Mouse (Mus musculus) CH12.LX (cell line): ENCODE data around the gene Smim6. TPM values are rescaled to one million over a fixed set of nuclear protein-coding genes. Genes with fewer than 3 reads are reported as not detected.

Experiments
- DNase-seq: peaks from one replicate; pipeline ENCODE4 v3.0.0-alpha.2; 2013; ENCODE audit errors: extremely low read depth
- H3K27ac ChIP-seq: 2 replicates; pipeline ENCODE4 v1.5.1; 2012; ENCODE audit warnings: low read depth, mild to moderate bottlenecking, control low read depth, moderate library complexity; ENCODE audit not compliant: insufficient read depth
- H3K27me3 ChIP-seq: replicated peaks from 2 replicates; pipeline ENCODE3; 2012; ENCODE audit warnings: inconsistent platforms
- H3K36me3 ChIP-seq, 2 experiments: replicated peaks in 1 of 2; 2 replicates each; pipeline versions ENCODE3 to v1.6.1; 2012; ENCODE audit warnings: inconsistent platforms in 1 of 2, low read length in 1 of 2, mild to moderate bottlenecking in 1 of 2, mixed read lengths in 1 of 2, moderate library complexity in 1 of 2; ENCODE audit not compliant: control insufficient read depth in 1 of 2, insufficient read depth in 1 of 2
- H3K4me1 ChIP-seq, 2 experiments: 2 replicates each; pipeline ENCODE4 v1.6.1; 2012; ENCODE audit warnings: inconsistent platforms in 1 of 2, moderate library complexity in 1 of 2; ENCODE audit not compliant: insufficient read depth in 2 of 2, control insufficient read depth in 1 of 2
- H3K4me2 ChIP-seq: 2 replicates; pipeline ENCODE4 v1.6.1; 2012; ENCODE audit warnings: low read depth, mild to moderate bottlenecking, control low read depth; ENCODE audit not compliant: poor library complexity, insufficient read depth, severe bottlenecking
- H3K4me3 ChIP-seq, 3 experiments: fragments of 150-350 bp in 1 of 3; sonication (generic) in 1 of 3; replicated peaks in 1 of 3; 2 replicates each; pipeline versions ENCODE3 to v1.5.1; 2011 to 2012; ENCODE audit warnings: low read depth in 2 of 3, low read length in 2 of 3, mild to moderate bottlenecking in 2 of 3, moderate library complexity in 2 of 3, control low read depth in 1 of 3, improper control_type of control experiment in 1 of 3, inconsistent platforms in 1 of 3, mixed read lengths in 1 of 3; ENCODE audit not compliant: poor library complexity in 1 of 3
- H3K79me2 ChIP-seq: replicated peaks from 2 replicates; pipeline ENCODE4 v1.6.1; 2012; ENCODE audit warnings: mild to moderate bottlenecking, moderate library complexity; ENCODE audit not compliant: control insufficient read depth, poor library complexity, insufficient read depth, severe bottlenecking; ENCODE audit errors: extremely low read depth
- H3K9ac ChIP-seq: 2 replicates; pipeline ENCODE4 v1.6.1; 2012; ENCODE audit warnings: low read depth, mild to moderate bottlenecking, control low read depth, moderate library complexity; ENCODE audit not compliant: insufficient read depth
- H3K9me3 ChIP-seq: replicated peaks from 2 replicates; pipeline ENCODE3; 2012; ENCODE audit warnings: low read length, inconsistent platforms, mixed read lengths
- BHLHE40 ChIP-seq: IDR thresholded peaks from 2 replicates; pipeline ENCODE4 v1.6.1; 2011; ENCODE audit warnings: mild to moderate bottlenecking, low read depth, low read length, improper control_type of control experiment
- CHD1 ChIP-seq: IDR thresholded peaks from 2 replicates; pipeline ENCODE4 v1.6.1; 2012; ENCODE audit warnings: low read depth, low read length, improper control_type of control experiment, inconsistent platforms
- E2F4 ChIP-seq: IDR thresholded peaks from 2 replicates; pipeline ENCODE4 v1.6.1; 2011; ENCODE audit warnings: low read depth, low read length, improper control_type of control experiment; ENCODE audit not compliant: insufficient replicate concordance
- ELF1 ChIP-seq: IDR thresholded peaks from 2 replicates; pipeline ENCODE4 v1.6.1; 2014; ENCODE audit warnings: low read depth, mild to moderate bottlenecking, inconsistent platforms, low read length, improper control_type of control experiment
- ETS1 ChIP-seq: conservative IDR thresholded peaks from 2 replicates; pipeline ENCODE4 v1.6.1; 2012; ENCODE audit warnings: low read depth, mild to moderate bottlenecking, inconsistent platforms, low read length, improper control_type of control experiment, moderate library complexity
- IRF4 ChIP-seq: IDR thresholded peaks from 2 replicates; pipeline ENCODE4 v1.6.1; 2014; ENCODE audit warnings: low read depth, mild to moderate bottlenecking, inconsistent platforms, low read length, improper control_type of control experiment
- JUN ChIP-seq: IDR thresholded peaks from 2 replicates; pipeline ENCODE4 v1.6.1; 2011; ENCODE audit warnings: low read depth, mild to moderate bottlenecking, low read length, improper control_type of control experiment, moderate library complexity; ENCODE audit not compliant: insufficient read depth
- JUND ChIP-seq: conservative IDR thresholded peaks from 2 replicates; pipeline ENCODE4 v1.6.1; 2011; ENCODE audit warnings: low read depth, low read length, improper control_type of control experiment
- KAT2A ChIP-seq: IDR thresholded peaks from 2 replicates; pipeline ENCODE4 v1.6.1; 2012; ENCODE audit warnings: low read length, improper control_type of control experiment, inconsistent platforms; ENCODE audit not compliant: insufficient replicate concordance
- MAFK ChIP-seq: IDR thresholded peaks from 2 replicates; pipeline ENCODE4 v1.6.1; 2011; ENCODE audit warnings: low read length, improper control_type of control experiment; ENCODE audit not compliant: insufficient replicate concordance
- MAZ ChIP-seq: IDR thresholded peaks from 2 replicates; pipeline ENCODE4 v1.6.1; 2012; ENCODE audit warnings: low read depth, mild to moderate bottlenecking, inconsistent platforms, low read length, improper control_type of control experiment, moderate library complexity
- MXI1 ChIP-seq: IDR thresholded peaks from 2 replicates; pipeline ENCODE4 v1.6.1; 2011; ENCODE audit warnings: mild to moderate bottlenecking, low read depth, low read length, improper control_type of control experiment
- NRF1 ChIP-seq: IDR thresholded peaks from 2 replicates; pipeline ENCODE4 v1.6.1; 2014; ENCODE audit warnings: low read depth, mild to moderate bottlenecking, inconsistent platforms, low read length, improper control_type of control experiment, moderate library complexity
- POLR2A ChIP-seq: IDR thresholded peaks from 2 replicates; pipeline ENCODE4 v1.6.1; 2011; ENCODE audit warnings: low read depth, mild to moderate bottlenecking, improper control_type of control experiment, low read length
- POLR2AphosphoS2 ChIP-seq: IDR thresholded peaks from 2 replicates; pipeline ENCODE4 v1.6.1; 2011; ENCODE audit warnings: low read depth, low read length, improper control_type of control experiment
- RAD21 ChIP-seq: IDR thresholded peaks from 2 replicates; pipeline ENCODE4 v1.6.1; 2011; ENCODE audit warnings: low read depth, mild to moderate bottlenecking, low read length, improper control_type of control experiment, moderate library complexity
- TCF12 ChIP-seq: IDR thresholded peaks from 2 replicates; pipeline ENCODE4 v1.6.1; 2014; ENCODE audit warnings: low read depth, mild to moderate bottlenecking, inconsistent platforms, low read length, improper control_type of control experiment
- UBTF ChIP-seq: IDR thresholded peaks from 2 replicates; pipeline ENCODE4 v1.6.1; 2012; ENCODE audit warnings: low read depth, mild to moderate bottlenecking, inconsistent platforms, low read length, improper control_type of control experiment, moderate library complexity
- USF2 ChIP-seq: conservative IDR thresholded peaks from 2 replicates; pipeline ENCODE4 v1.6.1; 2011; ENCODE audit warnings: low read depth, low read length, improper control_type of control experiment
- ZMIZ1 ChIP-seq: IDR thresholded peaks from 2 replicates; pipeline ENCODE4 v1.6.1; 2012; ENCODE audit warnings: low read depth, mild to moderate bottlenecking, inconsistent platforms, low read length, improper control_type of control experiment
- ZNF384 ChIP-seq: IDR thresholded peaks from 2 replicates; pipeline ENCODE4 v1.6.1; 2012; ENCODE audit warnings: low read depth, low read length, improper control_type of control experiment, inconsistent platforms
- dilution Hi-C: fragments of 300-500 bp; cut with MboI; formaldehyde crosslinking; loops from 2 replicates; pipeline ENCODE4 v1.14.3; 2020; ENCODE audit warnings: low sequenced_read_pairs; ENCODE audit not compliant: extremely low pct_unique_long_range_greater_than_20kb, extremely low pct_ligation_motif_present
- in situ Hi-C: fragments of 300-500 bp; cut with MboI; formaldehyde crosslinking; loops from 3 replicates; pipeline ENCODE4 v1.14.3; 2019; ENCODE audit warnings: low sequenced_read_pairs, low pct_ligation_motif_present, low pct_unique_long_range_greater_than_20kb, mixed read lengths
- polyA plus RNA-seq: library from polyadenylated mRNA; unstranded; fragments of >175 nt; gene quantifications from 2 replicates; pipeline ENCODE4 v1.2.1, GENCODE M21; 2012; ENCODE audit warnings: low read depth; ENCODE audit not compliant: insufficient read length
- total RNA-seq, 2 experiments: library from RNA; depleted of rRNA; stranded (reverse); fragments of 300-350 nt in 1 of 2; fragments of >200 nt in 1 of 2; gene quantifications; 2 replicates each; pipeline ENCODE4 v1.2.3; 2012 to 2014

Smim6 gene
- total and polyA plus RNA-seq, 3 experiments = 0.21 to 0.56 TPM; not detected in 1

DNA sequence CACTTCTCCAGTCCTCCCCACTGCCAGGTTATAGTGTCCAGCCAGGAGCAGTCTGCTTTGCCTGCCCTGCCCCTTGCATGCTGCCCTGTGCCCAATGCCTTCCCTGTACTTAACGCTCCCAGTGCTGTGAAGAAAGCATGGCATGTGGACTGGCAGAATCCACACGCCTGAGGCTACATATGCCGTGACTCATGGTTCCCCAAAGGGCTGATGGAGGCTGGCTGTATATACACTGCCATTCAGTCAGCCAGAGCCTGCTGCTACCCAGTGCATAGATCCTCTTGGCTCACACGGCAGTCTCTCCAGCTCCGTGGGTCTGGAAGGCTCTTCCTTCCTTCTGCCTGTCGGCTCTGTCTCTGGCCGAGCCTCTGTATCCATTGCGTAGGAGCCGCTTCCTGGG, 36.5 kb downstream of the Smim6 start:
- Histone ChIP-seq H3K27ac (no peak overlapping the region), H3K9ac (no peak overlapping the region), H3K4me1 (no peaks in the 10 kb centered on the region), H3K79me2 (0 out of 2 replicates have a peak, but pooled peaks cover 2% of the 10 kb centered on the region), H3K27me3 (no peaks in the 10 kb centered on the region), H3K4me3 (no peak overlapping the region), H3K4me2 (no peak overlapping the region), H3K9me3 (no peaks in the 10 kb centered on the region), H3K36me3 (peaks cover 88 to 100% of the 10 kb centered on the region in 2 experiments)
- in situ Hi-C loops (no loop called here), dilution Hi-C loops (no loop called here)
- TF ChIP-seq CHD1 (no peak), USF2 (no peak), JUN (no peak), MXI1 (no peak), E2F4 (no peak), TCF12 (no peak), ETS1 (no peak), UBTF (no peak), MAZ (no peak), RAD21 (no peak)
- no peak for DNase-seq

DNA sequence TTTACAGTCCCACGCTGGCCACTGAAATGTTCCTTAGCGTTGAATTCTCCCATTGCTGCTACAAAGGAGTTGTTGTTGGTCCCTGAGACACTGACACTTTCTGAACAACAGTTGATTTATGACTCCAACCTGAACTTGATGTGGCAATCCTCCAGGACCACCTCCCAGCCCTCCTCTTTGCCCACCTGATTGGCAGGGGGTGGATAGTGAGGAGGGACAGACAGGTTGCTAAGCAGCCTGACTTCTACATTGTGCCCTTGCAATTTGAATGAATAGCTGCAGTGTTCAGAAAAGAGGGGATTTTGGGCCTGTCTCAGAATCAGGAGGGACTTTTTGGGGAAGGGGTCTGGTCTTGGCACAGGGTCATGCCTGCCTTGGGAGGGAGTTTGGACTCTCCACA, 38.9 kb downstream of the Smim6 start:
- dilution Hi-C loops = no loop called here
- no peaks in the 10 kb centered on the region for H3K9me3 ChIP-seq
- H3K79me2 ChIP-seq = no peaks in the 10 kb centered on the region
- no peak for TF ChIP-seq JUN
- TF ChIP-seq ZMIZ1 = no peak
- TF ChIP-seq UBTF = no peak
- no peak for TF ChIP-seq TCF12
- TF ChIP-seq, all 38 proteins: peak for 0
- no peak overlapping the region for H3K4me2 ChIP-seq
- no peak overlapping the region for H3K27ac ChIP-seq
- H3K36me3 ChIP-seq = peaks cover 84 to 99% of the 10 kb centered on the region in 2 experiments
- H3K9ac ChIP-seq = no peak overlapping the region
- in situ Hi-C loops = no loop called here
- H3K27me3 ChIP-seq = no peaks in the 10 kb centered on the region
- peaks cover 0 to 5% of the 10 kb centered on the region in 2 experiments; a peak in 2 of 4 replicates for H3K4me1 ChIP-seq
- no peak for DNase-seq
- H3K4me3 ChIP-seq = no peak overlapping the region

DNA sequence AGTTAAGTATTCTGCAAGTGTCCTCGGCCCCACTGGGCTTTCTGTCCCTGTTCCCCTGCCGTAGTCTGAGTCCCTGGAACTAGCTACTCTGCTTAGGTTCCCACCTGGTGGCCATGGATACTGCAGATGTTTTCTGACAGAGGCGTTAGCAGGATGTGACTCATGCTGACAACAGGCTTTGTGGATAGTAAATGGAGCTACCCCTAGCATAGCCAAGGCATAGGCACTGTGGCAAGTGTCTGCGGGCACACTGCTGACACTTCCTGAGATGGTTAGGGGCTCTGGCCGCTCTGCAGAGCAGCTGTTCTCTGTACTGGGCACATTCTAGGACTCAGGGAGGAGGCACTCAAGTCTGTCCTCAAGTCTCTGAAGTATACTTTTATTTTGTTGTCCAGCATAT, 42.9 kb downstream of the Smim6 start:
- dilution Hi-C loops (no loop called here), in situ Hi-C loops (no loop called here)
- Histone ChIP-seq H3K27me3 (no peaks in the 10 kb centered on the region), H3K9me3 (no peaks in the 10 kb centered on the region), H3K27ac (no peak overlapping the region), H3K36me3 (peaks cover 72 to 90% of the 10 kb centered on the region in 2 experiments), H3K4me1 (peaks cover 0 to 6% of the 10 kb centered on the region in 2 experiments; a peak in 2 of 4 replicates), H3K79me2 (no peaks in the 10 kb centered on the region), H3K4me2 (no peak overlapping the region), H3K4me3 (no peak overlapping the region), H3K9ac (no peak overlapping the region)
- no peak for TF ChIP-seq POLR2A
- TF ChIP-seq MAZ = no peak
- no peak for TF ChIP-seq IRF4
- TF ChIP-seq ZMIZ1 = no peak
- TF ChIP-seq BHLHE40 = no peak
- no peak for TF ChIP-seq UBTF
- no peak for TF ChIP-seq ETS1
- no peak for TF ChIP-seq ZNF384
- TF ChIP-seq MAFK = no peak
- TF ChIP-seq NRF1 = no peak
- no peak for TF ChIP-seq JUND
- no peak for TF ChIP-seq ELF1
- no peak for TF ChIP-seq KAT2A
- no peak for TF ChIP-seq POLR2AphosphoS2
- DNase-seq = no peak
